Mouse (Mus musculus): ENCODE results near the gene Arhgap10.

Gene Arhgap10

DNA sequence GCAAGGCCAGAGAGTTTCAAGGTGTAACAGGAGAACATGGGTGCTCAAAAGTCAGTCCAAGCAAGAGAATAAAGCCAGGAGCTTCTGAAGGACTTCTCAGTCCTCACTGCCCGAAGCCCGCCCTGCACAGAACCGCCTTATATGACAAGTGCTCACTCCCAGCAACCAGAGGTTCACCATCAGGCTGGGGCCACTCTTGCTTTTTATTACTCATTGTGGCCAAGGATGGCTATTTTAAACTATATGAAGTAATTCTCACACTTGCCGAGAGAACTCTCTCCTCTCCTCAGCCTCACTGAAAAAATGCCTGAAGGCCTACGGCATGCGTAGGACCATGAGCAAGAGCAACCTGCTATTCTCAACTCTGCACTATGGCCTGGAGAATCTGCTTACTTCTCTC, 133.7 kb downstream of the Arhgap10 start:
- DNase-seq, result no peak

DNA sequence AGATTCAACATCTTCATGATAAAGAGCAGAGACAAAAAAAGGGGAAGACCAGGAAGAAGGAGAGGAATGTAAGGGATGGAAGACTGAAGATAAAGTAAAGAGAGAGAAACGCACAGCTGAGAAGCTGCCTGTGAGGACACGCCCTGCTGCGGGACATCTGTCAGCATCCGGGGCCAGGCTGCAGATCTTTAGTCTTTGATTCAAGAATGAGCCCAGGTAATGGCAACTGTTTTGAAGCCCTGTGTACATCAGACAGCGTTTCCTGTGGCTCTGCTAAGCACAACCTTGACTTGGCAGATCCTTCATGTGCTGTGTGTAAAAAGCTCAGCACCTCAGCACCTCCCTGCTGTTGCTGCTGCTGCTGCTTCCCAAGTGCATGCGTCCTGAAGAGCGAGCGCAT, 134.1 kb downstream of the Arhgap10 start:
- no peak for DNase-seq

DNA sequence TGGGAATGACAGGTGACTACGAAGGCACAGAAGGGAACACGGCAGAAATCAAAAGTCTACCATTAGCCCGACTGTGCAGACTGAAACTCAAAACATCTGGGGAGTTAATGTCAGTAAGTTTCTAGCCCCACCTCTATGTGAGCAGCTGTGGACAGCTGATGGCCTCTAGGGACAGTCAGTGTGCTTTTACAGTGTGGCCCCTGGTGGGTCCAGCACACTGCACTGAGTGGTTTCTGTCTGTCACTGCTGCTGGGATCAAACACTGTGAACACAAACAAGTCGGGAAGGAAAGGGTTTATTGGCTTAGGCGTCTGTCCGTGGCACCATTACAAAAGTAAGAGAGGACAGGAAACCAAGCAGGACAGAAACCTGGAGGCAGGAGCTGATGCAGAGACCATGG, 136.9 kb downstream of the Arhgap10 start:
- no peak for DNase-seq

DNA sequence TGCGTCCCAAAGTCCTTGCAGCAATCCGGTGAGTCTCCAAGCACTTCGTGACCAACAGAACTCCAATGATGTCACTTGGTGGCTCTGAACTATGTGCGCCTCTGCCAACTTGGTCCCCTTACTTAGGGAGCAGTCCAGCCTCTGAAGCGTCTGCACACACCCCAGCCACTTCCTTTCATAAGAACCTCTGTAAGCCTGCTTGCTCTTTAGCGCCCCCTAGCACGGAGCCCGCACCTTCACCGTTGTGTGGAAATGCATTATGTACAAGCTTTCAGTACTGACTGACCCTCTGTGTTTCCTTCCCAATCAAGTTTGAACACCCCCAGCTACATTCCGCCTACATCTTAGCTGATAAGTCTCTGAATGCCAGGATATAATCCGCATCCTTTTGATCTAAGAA, 138.5 kb downstream of the Arhgap10 start:
- peak; percentile 65 for DNase-seq

DNA sequence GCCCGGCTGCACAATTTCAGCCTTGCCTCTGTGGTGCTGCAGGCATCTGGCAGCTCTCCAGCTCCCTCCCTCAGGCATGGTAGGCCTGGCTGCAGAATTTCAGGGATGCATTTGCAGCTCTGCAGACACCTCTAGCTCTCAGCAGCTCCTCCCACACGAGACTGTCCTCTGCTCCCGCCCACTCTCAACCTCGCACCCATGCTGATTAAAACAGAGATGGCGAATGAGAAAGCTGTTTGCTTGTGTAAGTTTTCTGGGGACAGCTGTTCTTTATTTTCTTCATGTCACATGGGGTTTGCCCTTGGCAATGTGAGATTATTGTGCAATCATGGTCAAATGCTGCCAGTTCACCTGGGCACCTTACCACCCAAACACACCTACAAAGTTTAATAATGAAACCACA, 141.3 kb downstream of the Arhgap10 start:
- DNase-seq, result peak; percentile 17

DNA sequence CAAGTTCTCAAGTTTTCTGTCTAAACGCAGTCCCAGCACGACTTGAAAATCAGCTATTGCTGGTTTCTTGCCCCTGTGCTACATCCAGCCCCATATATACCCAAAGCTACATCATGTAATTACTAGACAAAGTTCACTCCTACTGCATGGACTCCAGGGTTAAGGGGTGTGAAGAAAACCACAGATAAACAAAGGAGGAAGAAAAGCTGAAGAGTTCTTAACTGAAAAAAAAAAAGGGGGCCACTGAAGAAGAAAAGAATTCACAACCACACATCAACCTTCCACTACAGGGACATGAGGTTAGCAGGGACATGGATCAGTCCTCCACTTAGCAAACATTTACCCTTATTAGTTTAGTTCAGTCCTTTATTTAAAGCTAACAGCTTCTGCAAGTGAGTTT, 141.8 kb downstream of the Arhgap10 start:
- no peak for DNase-seq

DNA sequence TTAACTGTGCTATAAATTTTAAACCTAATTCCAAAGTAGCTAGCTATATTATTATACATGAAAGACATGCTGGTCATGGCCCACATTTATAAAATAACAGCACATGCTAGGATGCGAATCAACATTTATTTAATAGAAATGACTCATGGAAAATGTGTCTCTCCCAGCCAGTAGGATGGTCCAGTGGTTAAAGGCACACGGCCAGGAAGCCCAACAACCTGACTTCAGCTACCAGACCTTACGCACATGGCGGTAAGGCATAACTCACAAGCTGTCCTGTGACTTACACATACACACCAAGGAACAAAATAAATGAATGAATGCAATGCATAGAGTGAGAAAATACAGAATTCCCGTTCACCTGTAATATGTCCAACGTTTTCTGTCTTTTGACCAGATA, 146.7 kb downstream of the Arhgap10 start:
- DNase-seq, result no peak

DNA sequence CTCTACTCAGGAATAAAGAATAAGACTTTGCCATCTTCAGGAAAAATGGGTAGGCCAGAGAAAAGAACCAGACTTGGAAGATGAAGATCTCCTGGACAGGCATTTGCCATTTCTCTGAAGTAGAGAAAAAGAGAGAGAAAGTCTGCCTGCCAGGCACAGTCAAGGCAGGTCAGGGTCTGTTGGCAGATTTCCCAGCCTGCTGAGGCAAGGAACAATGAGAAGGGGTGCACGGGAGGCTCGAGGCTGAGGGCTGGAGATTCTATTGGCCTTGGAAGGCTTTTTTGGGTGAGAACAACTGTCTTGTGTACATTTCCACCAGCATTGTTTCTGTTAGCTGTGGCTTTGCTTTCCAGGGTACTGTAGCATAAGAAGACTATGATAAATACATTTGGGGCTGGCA, 147.4 kb downstream of the Arhgap10 start:
- no peak for DNase-seq

DNA sequence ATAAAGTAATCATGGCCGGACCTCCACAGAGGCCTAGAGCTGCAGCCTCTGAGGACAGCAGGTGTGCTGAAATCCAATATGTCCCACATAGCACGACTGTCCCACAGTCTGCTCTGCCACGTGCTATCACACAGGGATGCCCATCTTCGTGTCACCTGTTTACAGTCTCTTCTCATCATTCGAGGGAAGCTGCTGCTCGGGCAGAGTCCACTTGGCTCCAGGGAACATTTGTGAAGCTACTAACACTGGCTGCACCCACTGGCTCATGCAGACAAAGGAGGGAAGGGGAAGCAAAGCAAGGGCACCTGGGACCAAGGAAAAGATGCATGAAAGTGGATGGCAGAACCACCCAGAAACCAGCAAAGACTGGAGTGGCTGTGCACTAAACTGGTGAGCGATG, 148.1 kb downstream of the Arhgap10 start:
- no peak for DNase-seq

DNA sequence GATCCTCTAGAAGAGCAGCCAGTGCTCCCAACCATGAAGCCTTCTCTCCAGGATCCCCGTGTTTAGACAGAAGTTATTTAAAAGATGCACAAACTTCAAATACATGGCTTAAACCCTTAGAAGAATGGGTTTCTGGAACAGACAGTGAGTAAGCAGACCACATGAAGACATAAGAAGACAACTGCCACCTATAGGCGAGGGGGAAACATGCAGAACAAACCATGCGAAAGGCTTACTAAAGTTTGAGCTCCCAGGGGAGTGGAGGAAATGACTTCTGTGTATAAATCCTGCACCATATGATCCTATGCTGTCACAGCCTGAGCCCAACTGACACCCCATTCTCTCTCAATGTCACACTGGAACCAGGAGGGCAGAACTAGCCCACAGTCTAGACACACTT, 150.7 kb downstream of the Arhgap10 start:
- no peak for DNase-seq

DNA sequence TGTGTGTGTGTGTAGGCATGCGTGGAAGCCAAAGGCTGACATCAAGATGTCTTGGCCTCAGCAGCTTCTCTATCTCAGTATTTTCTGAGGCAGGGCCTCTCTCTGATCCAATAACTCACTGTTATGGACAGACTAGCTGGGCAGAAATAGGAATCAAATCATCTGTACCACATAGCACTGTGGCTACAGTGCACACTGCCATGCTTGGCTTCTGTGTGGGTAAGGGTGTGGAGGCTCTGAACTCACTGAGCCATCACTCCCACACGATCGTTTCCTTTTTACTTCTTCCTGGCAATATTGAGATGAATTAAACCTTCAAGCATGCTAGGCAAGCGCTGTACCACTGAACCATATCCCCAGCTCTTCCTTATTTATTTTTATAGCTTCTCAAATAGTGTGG, 151.3 kb downstream of the Arhgap10 start:
- DNase-seq, result no peak

DNA sequence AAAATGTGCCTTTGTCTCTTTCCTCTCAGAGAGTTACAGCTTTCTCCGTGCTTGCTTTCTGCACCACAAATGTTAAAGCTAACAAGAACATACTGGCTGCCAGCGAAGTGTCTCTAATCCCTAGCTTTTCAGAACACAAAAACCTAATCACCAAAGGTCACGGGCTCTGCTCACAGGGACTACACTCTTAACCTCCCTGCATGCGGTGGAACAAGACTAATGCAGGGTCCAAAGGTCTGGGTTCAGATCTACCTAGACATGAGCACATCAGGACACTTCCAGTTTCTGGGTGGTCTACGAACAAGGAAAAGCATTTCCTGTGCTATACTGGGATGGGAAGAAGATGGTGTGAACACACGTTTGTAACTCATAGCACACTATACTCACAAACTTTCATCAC, 151.8 kb downstream of the Arhgap10 start:
- DNase-seq, result no peak

DNA sequence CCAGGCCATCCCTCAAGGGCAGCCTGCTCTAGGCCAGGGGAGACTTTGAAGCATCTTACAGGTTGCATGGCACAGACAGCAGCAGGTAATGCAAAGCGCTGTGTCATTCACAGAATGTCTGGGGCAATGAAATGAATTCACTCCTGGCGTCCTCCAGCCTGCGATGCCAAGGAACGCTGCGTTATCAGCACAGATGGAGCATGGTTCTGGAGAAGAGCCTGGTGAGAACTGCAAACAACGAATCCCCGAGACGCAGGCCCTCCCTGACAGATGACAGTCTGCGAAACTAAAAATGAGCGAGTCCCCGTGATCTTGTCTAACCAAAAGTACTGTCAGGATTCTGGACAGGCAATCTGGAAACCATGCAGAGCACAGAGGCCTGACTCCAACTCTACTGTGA, 153.3 kb downstream of the Arhgap10 start:
- DNase-seq, result no peak

DNA sequence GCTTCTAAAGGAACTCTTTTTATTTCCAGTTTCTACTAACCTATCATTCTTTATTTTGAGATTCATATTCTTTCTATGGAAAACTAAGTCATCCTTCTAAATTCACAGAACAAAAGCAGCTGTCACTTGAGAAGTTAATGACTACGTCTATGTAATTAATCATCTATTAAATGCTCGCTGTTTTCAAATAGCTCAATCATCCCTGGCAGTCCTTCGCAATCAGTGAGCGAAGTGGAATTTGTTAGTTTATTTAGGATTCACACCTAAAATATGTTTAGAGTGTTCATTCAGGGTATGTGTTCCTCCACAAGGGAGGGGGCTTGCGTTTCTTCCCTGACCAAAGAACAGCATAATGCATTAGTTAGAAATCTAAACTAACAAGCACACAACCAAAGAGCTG, 156.9 kb downstream of the Arhgap10 start:
- DNase-seq, result no peak

DNA sequence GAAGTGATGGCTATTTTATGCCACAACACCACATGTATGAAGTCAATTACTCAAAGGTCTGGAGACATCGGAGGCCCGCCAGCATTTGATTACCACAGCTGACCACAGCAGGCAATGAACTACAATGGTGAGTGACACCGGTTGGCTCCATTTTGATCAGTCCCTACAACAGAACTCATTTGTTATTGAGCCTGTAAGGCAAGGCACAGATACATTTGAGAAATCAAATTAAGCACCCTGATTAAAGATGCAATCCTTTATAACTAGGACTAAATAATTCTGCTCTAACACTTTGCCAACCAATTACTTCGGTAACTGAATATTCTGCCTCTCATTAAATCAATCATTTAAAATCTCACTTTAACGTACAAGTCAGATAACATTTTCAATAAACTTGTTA, 157.3 kb downstream of the Arhgap10 start:
- no peak for DNase-seq

DNA sequence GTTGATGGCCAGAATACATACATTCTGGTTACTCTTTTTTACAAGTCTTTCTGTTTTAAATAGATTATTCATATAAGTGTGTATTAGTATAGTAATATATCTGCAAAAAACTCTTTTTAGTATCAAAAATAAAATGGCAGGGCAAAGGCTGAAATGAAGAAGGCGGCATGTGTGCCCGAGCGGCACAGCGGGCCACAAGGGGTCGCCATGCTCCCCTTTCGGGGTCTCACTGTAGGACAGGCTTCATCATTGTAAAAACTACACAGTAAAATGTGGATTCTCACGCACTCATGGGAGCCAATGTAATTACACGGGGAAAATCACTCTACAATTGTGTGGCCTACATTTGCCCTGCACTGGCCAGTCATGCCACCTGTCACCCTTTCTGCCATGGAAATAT, 160.6 kb downstream of the Arhgap10 start:
- no peak for DNase-seq

DNA sequence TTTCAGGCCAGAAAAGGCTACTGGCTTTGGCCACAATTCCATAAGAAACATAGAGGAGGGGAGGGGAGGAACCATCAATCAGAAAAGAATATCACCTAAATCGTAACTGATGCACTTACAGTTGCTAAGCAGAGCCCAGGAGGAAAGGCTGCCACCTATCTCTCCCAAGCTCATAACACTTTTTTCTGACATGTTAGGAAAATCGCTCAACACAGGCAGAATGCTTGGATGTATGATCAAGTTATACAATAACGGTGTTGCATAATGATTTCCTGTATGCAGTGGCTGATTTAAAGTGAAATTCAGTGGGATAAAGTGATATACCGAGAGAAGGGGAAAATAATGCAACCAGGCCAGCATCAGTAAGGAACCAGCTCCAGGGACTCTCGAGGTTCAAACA, 162.4 kb downstream of the Arhgap10 start:
- DNase-seq, result no peak

DNA sequence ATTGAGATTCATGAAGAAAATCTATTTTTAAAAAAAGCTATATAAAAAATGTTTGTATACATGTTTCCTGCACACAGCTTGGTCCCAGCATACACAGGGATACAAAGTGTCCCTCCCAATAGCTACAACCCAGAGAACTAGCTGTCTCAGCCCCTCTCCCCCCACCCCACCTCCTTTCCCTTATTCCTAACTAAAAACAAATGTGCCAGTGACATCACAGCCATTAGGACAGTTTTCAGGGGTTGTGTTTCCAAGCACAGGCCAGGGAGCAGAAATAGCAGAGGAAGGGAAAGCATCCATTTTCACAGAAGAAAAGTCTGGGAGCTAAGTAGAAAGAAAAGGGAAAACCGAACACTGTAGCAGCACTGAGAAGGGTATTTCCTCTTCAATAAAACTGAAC, 163.6 kb downstream of the Arhgap10 start:
- no peak for DNase-seq

DNA sequence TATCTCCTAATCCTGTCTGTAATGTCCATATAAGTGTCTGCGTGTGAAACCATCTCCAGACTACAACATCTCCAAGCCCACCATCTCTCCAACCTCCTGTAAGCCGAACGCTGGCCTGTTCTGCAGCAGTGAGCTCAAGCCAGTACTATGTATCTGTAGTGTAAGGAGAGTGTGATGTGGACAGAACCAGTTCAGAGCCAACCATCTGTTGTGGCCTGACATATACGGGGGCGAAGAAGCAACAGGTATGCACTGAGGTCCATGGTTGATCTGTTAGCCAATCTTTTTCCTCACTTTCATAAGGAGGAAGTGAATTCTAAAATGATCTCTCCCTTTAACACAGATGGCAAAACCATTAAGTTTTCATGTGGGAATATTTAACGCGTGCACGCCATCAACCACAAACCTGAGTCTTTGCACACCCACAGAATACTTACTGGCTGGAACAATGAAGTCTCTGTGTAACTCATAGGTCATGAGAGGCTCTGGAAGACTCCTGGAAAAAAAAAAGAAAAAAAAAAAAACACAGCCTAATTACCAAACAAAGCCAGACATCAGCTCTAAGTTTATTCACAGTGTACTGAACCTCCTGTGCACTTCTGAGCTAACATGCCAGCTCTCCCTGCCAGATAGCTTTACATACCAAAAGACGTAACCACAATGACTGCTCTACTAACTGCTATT, 166.4 kb downstream of the Arhgap10 start:
- no peak for DNase-seq

DNA sequence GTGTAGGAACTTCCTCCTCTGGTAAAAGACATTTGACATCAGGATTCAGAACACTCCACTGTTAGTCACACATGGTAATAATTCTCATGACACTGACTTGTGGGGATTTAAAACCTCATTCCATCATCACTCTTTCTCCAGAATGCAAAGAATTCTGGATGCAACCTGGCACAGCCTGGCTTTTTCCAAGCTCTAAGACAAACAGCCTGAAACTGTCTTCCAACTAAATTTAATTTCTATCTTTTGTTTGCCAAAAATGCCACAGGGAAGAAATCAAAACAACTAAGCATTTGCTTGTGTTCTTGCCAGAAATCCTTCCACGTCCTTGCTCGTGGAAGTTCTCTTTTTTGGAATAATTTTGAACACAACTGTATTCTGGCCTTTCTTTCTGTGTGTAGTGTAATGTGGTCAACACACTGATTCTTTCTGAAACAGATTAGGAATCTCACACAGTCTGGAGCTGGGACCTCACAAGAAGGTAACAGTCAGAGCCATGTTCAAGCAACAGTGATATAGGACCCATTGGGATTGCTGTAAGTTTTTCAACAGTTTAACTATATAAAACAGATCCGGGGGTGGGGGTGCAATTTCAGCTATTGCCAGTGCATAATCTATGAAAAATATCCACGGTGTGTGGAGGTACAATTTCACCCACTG, 167.5 kb downstream of the Arhgap10 start:
- DNase-seq, result no peak

DNA sequence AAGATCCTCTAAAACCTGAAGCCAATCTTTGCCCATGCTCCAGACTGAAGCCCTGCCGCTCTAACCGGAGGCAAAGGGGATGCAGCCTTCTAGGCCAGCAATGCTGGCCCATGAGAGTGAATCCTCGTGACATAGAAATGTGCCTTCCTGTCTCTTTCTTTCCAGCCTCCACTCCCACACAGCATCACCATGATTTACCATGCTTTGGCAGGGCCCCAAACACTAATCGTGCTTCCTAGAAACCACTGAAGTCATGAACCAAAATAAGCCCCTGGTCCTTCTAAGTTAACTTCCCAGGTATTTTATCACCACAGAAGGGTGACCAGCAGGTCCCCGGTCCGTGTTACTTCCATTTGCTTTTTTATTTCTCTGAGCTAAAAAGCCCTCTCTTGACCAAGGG, 173.8 kb downstream of the Arhgap10 start:
- no peak for DNase-seq

DNA sequence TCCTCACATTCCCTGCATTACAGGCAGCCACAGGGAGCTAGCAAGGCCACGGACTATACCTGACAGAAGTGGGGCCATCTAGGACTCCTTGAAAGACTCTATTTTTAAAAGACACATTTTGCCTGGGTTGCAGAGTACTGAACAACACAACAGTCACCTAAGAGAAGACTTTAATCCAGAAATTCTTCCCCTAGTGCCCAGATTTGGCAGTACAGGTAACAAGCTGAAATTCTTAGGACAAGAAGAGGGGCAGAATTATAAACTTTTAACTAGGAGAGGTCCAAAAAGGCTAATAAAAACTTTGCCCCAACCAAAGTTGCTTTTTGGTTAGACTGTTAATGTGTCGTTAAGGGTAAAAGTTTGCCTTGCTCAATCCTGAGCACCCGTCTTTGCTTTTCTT, 174.4 kb downstream of the Arhgap10 start:
- no peak for DNase-seq

DNA sequence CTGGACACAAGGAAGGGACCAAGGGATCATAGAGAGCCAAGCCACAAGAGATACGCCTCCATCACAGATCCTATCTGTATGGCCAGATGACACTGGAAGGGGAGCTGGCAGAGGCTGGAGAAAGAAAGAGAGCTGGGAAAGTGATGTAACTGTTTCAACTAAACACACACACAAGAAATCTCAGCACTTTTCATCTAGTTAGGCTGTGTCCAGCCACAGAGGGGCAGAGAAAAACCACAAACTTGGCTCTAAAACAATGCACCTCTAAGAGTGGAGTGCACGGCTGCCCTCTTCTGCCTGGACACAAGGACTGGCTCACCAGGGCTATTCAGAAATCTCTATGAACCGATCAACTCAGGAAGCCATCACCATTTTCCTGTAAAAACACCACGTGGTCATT, 175.6 kb downstream of the Arhgap10 start:
- no peak for DNase-seq

DNA sequence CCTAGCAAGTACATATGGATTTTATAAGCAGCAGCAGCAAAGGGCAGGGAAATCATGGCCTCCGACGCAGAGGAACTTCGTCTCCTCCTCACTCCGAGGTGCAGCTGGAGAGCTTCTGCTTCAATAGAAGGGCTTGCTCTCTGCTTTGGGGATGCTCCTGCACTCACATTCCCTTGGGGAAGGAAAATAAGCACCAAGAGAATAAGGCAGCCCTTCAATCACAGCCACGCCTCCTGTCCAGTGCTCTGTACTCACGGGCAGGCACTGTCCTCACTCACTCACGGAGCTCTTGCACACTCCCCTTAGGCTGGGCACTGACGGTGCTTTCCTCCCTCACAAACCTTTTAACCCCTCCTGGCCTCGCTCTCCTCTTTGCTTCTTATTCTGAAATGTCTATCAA, 176.4 kb downstream of the Arhgap10 start:
- DNase-seq, result no peak

Measured in liver (tissue).